Mouse (Mus musculus): ENCODE measurements around the gene Adssl1. TPM values are rescaled to one million over a fixed set of nuclear protein-coding genes. Genes with fewer than 3 reads are reported as not detected.

Adssl1 gene
- polyA plus RNA-seq (2016; fragmentation: Nextera tagmentation; extraction: Ambion mirVana), result 2.0 and 2.8 TPM in 2 replicates

- WGBS, result under 1% methylated on average over 56 of the region's 56 CpGs
These were observed at the start of gene Adssl1 for GRCm38 (mm10) chr12:112619686-112620353. Adssl1 (plus strand) TSS chr12:112620045.

GRCm38 (mm10) chr12:112570160-112570559, 49.7 kb upstream of the Adssl1 start:
- no peak overlapping the region for H3K27ac ChIP-seq
- H3K4me1 ChIP-seq, result 0 out of 2 replicates have a peak, but pooled peaks cover 1% of the 10 kb centered on the region
- no peaks in the 10 kb centered on the region for H3K36me3 ChIP-seq (replicated peaks)
- H3K9ac ChIP-seq, result no peak overlapping the region
- no peak overlapping the region for H3K4me3 ChIP-seq (replicated peaks)
- H3K9me3 ChIP-seq, result no peaks in the 10 kb centered on the region
- 91% methylated on average over 8 of the region's 8 CpGs for WGBS
- ATAC-seq (ENCODE audit: low FRiP score), result no peak
- H3K27me3 ChIP-seq, result no peaks in the 10 kb centered on the region
- H3K4me2 ChIP-seq, result no peak overlapping the region

More at GRCm38 (mm10) chr12:112619686-112620353, at the start of gene Adssl1:
- ATAC-seq (ENCODE audit: low FRiP score), result peak; percentile 68
- H3K4me2 ChIP-seq, result peak within 1 kb of the TSS; percentile 96
- peak within 1 kb of the TSS; percentile 51 for H3K4me3 ChIP-seq (replicated peaks)
- H3K9me3 ChIP-seq, result no peaks in the 10 kb centered on the region
- peaks cover 24% of the 10 kb centered on the region for H3K4me1 ChIP-seq
- no peak within 1 kb of the TSS for H3K27ac ChIP-seq
- no peaks in the 10 kb centered on the region for H3K36me3 ChIP-seq (replicated peaks)
- H3K27me3 ChIP-seq, result peaks cover 47% of the 10 kb centered on the region
- peak within 1 kb of the TSS; percentile 64 for H3K9ac ChIP-seq

- WGBS, result 65% methylated on average over 6 of the region's 6 CpGs
- Histone ChIP-seq H3K27ac (no peak overlapping the region), H3K4me1 (0 out of 2 replicates have a peak, but pooled peaks cover 2% of the 10 kb centered on the region), H3K4me2 (no peak overlapping the region), H3K36me3 (replicated peaks) (no peaks in the 10 kb centered on the region), H3K27me3 (no peaks in the 10 kb centered on the region), H3K9me3 (no peaks in the 10 kb centered on the region), H3K4me3 (replicated peaks) (no peak overlapping the region), H3K9ac (no peak overlapping the region)
- ATAC-seq (ENCODE audit: low FRiP score), result no peak
These were observed 48.8 kb upstream of the Adssl1 start for GRCm38 (mm10) chr12:112571064-112571463.

GRCm38 (mm10) chr12:112575274-112575986, 44.4 kb upstream of the Adssl1 start:
- no peak for ATAC-seq (ENCODE audit: low FRiP score)
- 85% methylated on average over 8 of the region's 8 CpGs for WGBS
- no peak overlapping the region for H3K4me2 ChIP-seq
- H3K36me3 ChIP-seq (replicated peaks), result no peaks in the 10 kb centered on the region
- H3K27me3 ChIP-seq, result peaks cover 3% of the 10 kb centered on the region; the same call in 1 of the 2 replicates
- H3K9ac ChIP-seq, result no peak overlapping the region
- no peak overlapping the region for H3K4me3 ChIP-seq (replicated peaks)
- H3K4me1 ChIP-seq, result peaks cover 11% of the 10 kb centered on the region
- H3K27ac ChIP-seq, result no peak overlapping the region
- H3K9me3 ChIP-seq, result no peaks in the 10 kb centered on the region

GRCm38 (mm10) chr12:112576341-112576740, 43.5 kb upstream of the Adssl1 start:
- Histone ChIP-seq H3K9me3 (no peaks in the 10 kb centered on the region), H3K4me3 (replicated peaks) (no peak overlapping the region), H3K27ac (no peak overlapping the region), H3K9ac (no peak overlapping the region), H3K36me3 (replicated peaks) (no peaks in the 10 kb centered on the region), H3K4me1 (peaks cover 11% of the 10 kb centered on the region), H3K4me2 (no peak overlapping the region), H3K27me3 (peaks cover 3% of the 10 kb centered on the region; the same call in 1 of the 2 replicates)
- 18% methylated on average over 6 of the region's 6 CpGs for WGBS
- ATAC-seq (ENCODE audit: low FRiP score), result no peak

- H3K36me3 ChIP-seq (replicated peaks), result no peaks in the 10 kb centered on the region
- peaks cover 3% of the 10 kb centered on the region; the same call in 1 of the 2 replicates for H3K27me3 ChIP-seq
- no peak overlapping the region for H3K9ac ChIP-seq
- H3K4me1 ChIP-seq, result peaks cover 11% of the 10 kb centered on the region
- no peak overlapping the region for H3K27ac ChIP-seq
- no peak overlapping the region for H3K4me3 ChIP-seq (replicated peaks)
- no peak overlapping the region for H3K4me2 ChIP-seq
- ATAC-seq (ENCODE audit: low FRiP score), result no peak
- WGBS, result 10% methylated on average over 3 of the region's 3 CpGs
- no peaks in the 10 kb centered on the region for H3K9me3 ChIP-seq
These were observed 43.1 kb upstream of the Adssl1 start for GRCm38 (mm10) chr12:112576749-112577148.

GRCm38 (mm10) chr12:112578296-112579090, 41.4 kb upstream of the Adssl1 start:
- 76% methylated on average over 6 of the region's 6 CpGs for WGBS
- no peak for ATAC-seq (ENCODE audit: low FRiP score)

GRCm38 (mm10) chr12:112579430-112579829, 40.4 kb upstream of the Adssl1 start:
- peaks cover 3% of the 10 kb centered on the region; the same call in 1 of the 2 replicates for H3K27me3 ChIP-seq
- no peaks in the 10 kb centered on the region for H3K36me3 ChIP-seq (replicated peaks)
- H3K4me1 ChIP-seq, result peaks cover 11% of the 10 kb centered on the region
- no peak overlapping the region for H3K4me2 ChIP-seq
- no peak overlapping the region for H3K27ac ChIP-seq
- H3K9me3 ChIP-seq, result no peaks in the 10 kb centered on the region
- H3K9ac ChIP-seq, result no peak overlapping the region
- H3K4me3 ChIP-seq (replicated peaks), result no peak overlapping the region
- no peak for ATAC-seq (ENCODE audit: low FRiP score)
- 52% methylated on average over 5 of the region's 5 CpGs for WGBS

More at GRCm38 (mm10) chr12:112578296-112579090, 41.4 kb upstream of the Adssl1 start:
- Histone ChIP-seq H3K9ac (no peak overlapping the region), H3K9me3 (no peaks in the 10 kb centered on the region), H3K36me3 (replicated peaks) (no peaks in the 10 kb centered on the region), H3K27me3 (peaks cover 3% of the 10 kb centered on the region; the same call in 1 of the 2 replicates), H3K27ac (no peak overlapping the region), H3K4me3 (replicated peaks) (no peak overlapping the region), H3K4me1 (peaks cover 11% of the 10 kb centered on the region), H3K4me2 (no peak overlapping the region)

- 85% methylated on average over 8 of the region's 8 CpGs for WGBS
These were observed 39.9 kb upstream of the Adssl1 start for GRCm38 (mm10) chr12:112579926-112580325.

GRCm38 (mm10) chr12:112581113-112581512, 38.7 kb upstream of the Adssl1 start:
- H3K27ac ChIP-seq, result no peak overlapping the region
- H3K9me3 ChIP-seq, result no peaks in the 10 kb centered on the region
- H3K27me3 ChIP-seq, result peaks cover 3% of the 10 kb centered on the region; the same call in 1 of the 2 replicates
- ATAC-seq (ENCODE audit: low FRiP score), result no peak
- H3K36me3 ChIP-seq (replicated peaks), result no peaks in the 10 kb centered on the region
- no peak overlapping the region for H3K4me3 ChIP-seq (replicated peaks)
- no peak overlapping the region for H3K4me2 ChIP-seq
- no peak overlapping the region for H3K9ac ChIP-seq
- 81% methylated on average over 3 of the region's 3 CpGs for WGBS
- peaks cover 9% of the 10 kb centered on the region for H3K4me1 ChIP-seq

More at GRCm38 (mm10) chr12:112579926-112580325, 39.9 kb upstream of the Adssl1 start:
- H3K4me2 ChIP-seq, result no peak overlapping the region
- H3K4me1 ChIP-seq, result peaks cover 11% of the 10 kb centered on the region
- H3K27me3 ChIP-seq, result peaks cover 3% of the 10 kb centered on the region; the same call in 1 of the 2 replicates
- no peak overlapping the region for H3K4me3 ChIP-seq (replicated peaks)
- no peaks in the 10 kb centered on the region for H3K36me3 ChIP-seq (replicated peaks)
- no peaks in the 10 kb centered on the region for H3K9me3 ChIP-seq
- no peak overlapping the region for H3K9ac ChIP-seq
- no peak overlapping the region for H3K27ac ChIP-seq
- no peak for ATAC-seq (ENCODE audit: low FRiP score)

- Histone ChIP-seq H3K27ac (no peak overlapping the region), H3K4me3 (replicated peaks) (no peak overlapping the region), H3K9me3 (no peaks in the 10 kb centered on the region), H3K27me3 (peaks cover 38% of the 10 kb centered on the region), H3K4me1 (peaks cover 16% of the 10 kb centered on the region), H3K36me3 (replicated peaks) (no peaks in the 10 kb centered on the region), H3K4me2 (no peak overlapping the region), H3K9ac (no peak overlapping the region)
- 82% methylated on average over 7 of the region's 7 CpGs for WGBS
- no peak for ATAC-seq (ENCODE audit: low FRiP score)
These were observed 34.9 kb upstream of the Adssl1 start for GRCm38 (mm10) chr12:112584954-112585353.
